Mouse (Mus musculus): Measurements from ENCODE around the gene Fiz1. TPM values are rescaled to one million over a fixed set of nuclear protein-coding genes. Genes with fewer than 3 reads are reported as not detected.

Fiz1 gene
- polyA plus RNA-seq, 1 experiment from 2014 or later, result 65.1 TPM

Other genes starting within 250 kb of the Fiz1 start
- gene Fam71e2, start 243.4 kb downstream of the Fiz1 start, polyA plus RNA-seq (2016; fragmentation: Nextera tagmentation; extraction: Ambion mirVana), result not detected in 2 replicates
- gene Il11, start 231.8 kb downstream of the Fiz1 start, polyA plus RNA-seq (2016; fragmentation: Nextera tagmentation; extraction: Ambion mirVana), result 0.44 and 0.96 TPM in 2 replicates
- gene Tmem190, start 231.8 kb downstream of the Fiz1 start, polyA plus RNA-seq (2016; fragmentation: Nextera tagmentation; extraction: Ambion mirVana), result 0.30 TPM in 1 of 2 replicates, not detected in the other
- gene Tmem238, start 225.0 kb downstream of the Fiz1 start, polyA plus RNA-seq (2016; fragmentation: Nextera tagmentation; extraction: Ambion mirVana), result 2.6 and 4.3 TPM in 2 replicates
- gene Rpl28, start 221.8 kb downstream of the Fiz1 start, polyA plus RNA-seq (2016; fragmentation: Nextera tagmentation; extraction: Ambion mirVana), result 378 and 382 TPM in 2 replicates
- 414 and 452 TPM in 2 replicates for gene Ube2s, start 202.1 kb downstream of the Fiz1 start, polyA plus RNA-seq (2016; fragmentation: Nextera tagmentation; extraction: Ambion mirVana)
- gene Shisa7, start 170.0 kb downstream of the Fiz1 start, polyA plus RNA-seq (2016; fragmentation: Nextera tagmentation; extraction: Ambion mirVana), result 0.68 and 1.8 TPM in 2 replicates
- 2.6 and 3.3 TPM in 2 replicates for gene Isoc2b, start 144.4 kb downstream of the Fiz1 start, polyA plus RNA-seq (2016; fragmentation: Nextera tagmentation; extraction: Ambion mirVana)
- gene Isoc2a, start 137.5 kb downstream of the Fiz1 start, polyA plus RNA-seq (2016; fragmentation: Nextera tagmentation; extraction: Ambion mirVana), result 0.73 and 0.82 TPM in 2 replicates
- not detected in 2 replicates for gene Gm36210, start 108.2 kb downstream of the Fiz1 start, polyA plus RNA-seq (2016; fragmentation: Nextera tagmentation; extraction: Ambion mirVana)
- 5.3 and 6.5 TPM in 2 replicates for gene Zfp628, start 99.5 kb downstream of the Fiz1 start, polyA plus RNA-seq (2016; fragmentation: Nextera tagmentation; extraction: Ambion mirVana)
- 5.2 and 9.6 TPM in 2 replicates for gene Nat14, start 92.7 kb downstream of the Fiz1 start, polyA plus RNA-seq (2016; fragmentation: Nextera tagmentation; extraction: Ambion mirVana)
- 1.0 and 1.7 TPM in 2 replicates for gene Ssc5d, start 88.9 kb downstream of the Fiz1 start, polyA plus RNA-seq (2016; fragmentation: Nextera tagmentation; extraction: Ambion mirVana)
- gene Sbk2, start 50.3 kb downstream of the Fiz1 start, polyA plus RNA-seq (2016; fragmentation: Nextera tagmentation; extraction: Ambion mirVana), result not detected in 2 replicates
- 0.10 TPM in 1 of 2 replicates, not detected in the other for gene Sbk3, start 43.5 kb downstream of the Fiz1 start, polyA plus RNA-seq (2016; fragmentation: Nextera tagmentation; extraction: Ambion mirVana)
- 31.8 and 43.1 TPM in 2 replicates for gene Zfp579, start 18.5 kb downstream of the Fiz1 start, polyA plus RNA-seq (2016; fragmentation: Nextera tagmentation; extraction: Ambion mirVana)
- gene Zfp524, start 282 bp downstream of the Fiz1 start, polyA plus RNA-seq (2016; fragmentation: Nextera tagmentation; extraction: Ambion mirVana), result 9.7 and 9.9 TPM in 2 replicates
- 0.46 TPM in 1 of 2 replicates, not detected in the other for gene Gm44973, start 799 bp upstream of the Fiz1 start, polyA plus RNA-seq (2016; fragmentation: Nextera tagmentation; extraction: Ambion mirVana)
- 6.5 and 9.0 TPM in 2 replicates for gene Zfp865, start 5.7 kb upstream of the Fiz1 start, polyA plus RNA-seq (2016; fragmentation: Nextera tagmentation; extraction: Ambion mirVana)
- gene Ccdc106, start 5.9 kb upstream of the Fiz1 start, polyA plus RNA-seq (2016; fragmentation: Nextera tagmentation; extraction: Ambion mirVana), result 5.4 and 7.9 TPM in 2 replicates
- 0.34 TPM in 1 of 2 replicates, not detected in the other for gene 4632433K11Rik, start 19.4 kb upstream of the Fiz1 start, polyA plus RNA-seq (2016; fragmentation: Nextera tagmentation; extraction: Ambion mirVana)
- gene Zfp784, start 23.7 kb upstream of the Fiz1 start, polyA plus RNA-seq (2016; fragmentation: Nextera tagmentation; extraction: Ambion mirVana), result 3.3 and 3.9 TPM in 2 replicates
- 37.7 and 53.4 TPM in 2 replicates for gene Zfp580, start 36.8 kb upstream of the Fiz1 start, polyA plus RNA-seq (2016; fragmentation: Nextera tagmentation; extraction: Ambion mirVana)
- gene U2af2, start 47.4 kb upstream of the Fiz1 start, polyA plus RNA-seq (2016; fragmentation: Nextera tagmentation; extraction: Ambion mirVana), result 179 and 180 TPM in 2 replicates
- gene Epn1, start 65.5 kb upstream of the Fiz1 start, polyA plus RNA-seq (2016; fragmentation: Nextera tagmentation; extraction: Ambion mirVana), result 61.3 and 76.8 TPM in 2 replicates
- gene Rfpl4, start 102.3 kb upstream of the Fiz1 start, polyA plus RNA-seq (2016; fragmentation: Nextera tagmentation; extraction: Ambion mirVana), result not detected in 2 replicates
- 0.32 and 0.69 TPM in 2 replicates for gene Rasl2-9, start 111.3 kb upstream of the Fiz1 start, polyA plus RNA-seq (2016; fragmentation: Nextera tagmentation; extraction: Ambion mirVana)
- gene Vmn1r55, start 135.0 kb upstream of the Fiz1 start, polyA plus RNA-seq (2016; fragmentation: Nextera tagmentation; extraction: Ambion mirVana), result not detected in 2 replicates
- not detected in 2 replicates for gene Vmn1r56, start 182.1 kb upstream of the Fiz1 start, polyA plus RNA-seq (2016; fragmentation: Nextera tagmentation; extraction: Ambion mirVana)
- not detected in 2 replicates for gene Vmn1r57, start 203.8 kb upstream of the Fiz1 start, polyA plus RNA-seq (2016; fragmentation: Nextera tagmentation; extraction: Ambion mirVana)